Mouse (Mus musculus) erythroblast, embryonic 14.5 days (primary cell): ENCODE data around the gene Ctns. TPM values are rescaled to one million over a fixed set of nuclear protein-coding genes. Genes with fewer than 3 reads are reported as not detected.

Source experiments
- H3K27me3 ChIP-seq: 2 replicates; pipeline ENCODE4 v1.6.1; 2012; ENCODE audit warnings: inconsistent platforms; ENCODE audit not compliant: control insufficient read depth
- H3K36me3 ChIP-seq: 2 replicates; pipeline ENCODE4 v1.6.1; 2012; ENCODE audit warnings: mild to moderate bottlenecking, inconsistent platforms; ENCODE audit not compliant: control insufficient read depth
- H3K4me1 ChIP-seq: 2 replicates; pipeline ENCODE4 v1.6.1; 2012; ENCODE audit warnings: inconsistent platforms; ENCODE audit not compliant: control insufficient read depth
- H3K4me3 ChIP-seq: replicated peaks from 2 replicates; pipeline ENCODE3; 2012; ENCODE audit warnings: moderate library complexity, mild to moderate bottlenecking, inconsistent platforms
- H3K9me3 ChIP-seq: 2 replicates; pipeline ENCODE4 v1.6.1; 2012; ENCODE audit warnings: low read length, inconsistent platforms, mixed read lengths; ENCODE audit not compliant: control insufficient read depth
- GATA1 ChIP-seq: IDR thresholded peaks from 2 replicates; pipeline ENCODE4 v1.6.1; 2012; ENCODE audit warnings: low read length, inconsistent platforms, mixed read lengths
- TAL1 ChIP-seq: IDR thresholded peaks from 3 replicates; pipeline ENCODE4 v1.6.1; 2012; ENCODE audit warnings: low read length, inconsistent platforms, mixed read lengths
- polyA plus RNA-seq: library from polyadenylated mRNA; stranded (reverse); fragments of >175 nt; gene quantifications from 2 replicates; pipeline ENCODE4 v1.2.3, GENCODE M21; 2012

The Ctns gene
- polyA plus RNA-seq, 1 experiment, result 0.35 TPM

DNA sequence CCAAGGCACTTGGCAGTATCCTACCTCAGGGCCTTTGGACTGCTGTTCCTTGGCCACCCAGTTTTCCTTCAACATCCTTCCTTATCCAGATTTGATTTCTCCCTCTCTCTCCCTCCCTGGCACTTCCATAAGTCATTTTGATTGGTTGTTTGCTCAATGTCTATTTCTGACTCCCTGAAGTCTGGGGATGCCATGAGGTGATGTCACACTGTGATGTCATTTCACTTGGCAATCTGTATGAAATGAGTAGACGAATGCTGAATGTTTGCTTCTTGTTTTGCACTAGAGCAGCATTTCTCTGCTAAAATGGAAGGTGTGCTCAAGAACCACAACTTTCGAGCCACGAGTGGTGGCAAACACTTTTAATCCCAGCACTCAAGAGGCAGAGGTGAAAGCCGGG, 37.2 kb downstream of the Ctns start:
- H3K36me3 ChIP-seq, result no peaks in the 10 kb centered on the region
- H3K4me3 ChIP-seq, result no peak overlapping the region
- peaks cover 42% of the 10 kb centered on the region for H3K27me3 ChIP-seq
- peaks cover 4% of the 10 kb centered on the region for H3K4me1 ChIP-seq
- H3K9me3 ChIP-seq, result no peaks in the 10 kb centered on the region
- TF ChIP-seq GATA1 (no peak), TAL1 (no peak)

DNA sequence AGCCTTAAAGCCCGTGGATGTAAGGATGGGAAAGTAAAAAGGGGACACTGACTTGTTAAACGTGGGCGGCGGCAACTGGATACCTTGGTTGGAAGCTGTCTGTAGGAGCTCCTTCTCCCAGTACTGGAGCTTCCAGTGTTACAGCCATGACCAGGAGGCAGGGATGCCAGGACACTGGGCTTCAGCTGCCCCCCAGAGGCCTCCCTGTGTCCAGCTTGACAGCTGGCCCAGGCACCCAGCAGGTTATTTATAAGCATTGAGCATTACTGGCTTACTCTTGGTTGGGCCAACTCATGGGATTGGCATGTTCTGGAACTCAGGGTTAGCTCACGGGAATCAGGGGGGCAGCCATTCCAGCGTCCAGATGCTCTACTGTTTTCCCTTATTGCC, 38.0 kb downstream of the Ctns start:
- H3K4me3 ChIP-seq, result no peak overlapping the region
- peaks cover 4% of the 10 kb centered on the region for H3K4me1 ChIP-seq
- H3K27me3 ChIP-seq, result peaks cover 42% of the 10 kb centered on the region
- TF ChIP-seq GATA1 (no peak), TAL1 (no peak)
- H3K36me3 ChIP-seq, result no peaks in the 10 kb centered on the region
- no peaks in the 10 kb centered on the region for H3K9me3 ChIP-seq

DNA sequence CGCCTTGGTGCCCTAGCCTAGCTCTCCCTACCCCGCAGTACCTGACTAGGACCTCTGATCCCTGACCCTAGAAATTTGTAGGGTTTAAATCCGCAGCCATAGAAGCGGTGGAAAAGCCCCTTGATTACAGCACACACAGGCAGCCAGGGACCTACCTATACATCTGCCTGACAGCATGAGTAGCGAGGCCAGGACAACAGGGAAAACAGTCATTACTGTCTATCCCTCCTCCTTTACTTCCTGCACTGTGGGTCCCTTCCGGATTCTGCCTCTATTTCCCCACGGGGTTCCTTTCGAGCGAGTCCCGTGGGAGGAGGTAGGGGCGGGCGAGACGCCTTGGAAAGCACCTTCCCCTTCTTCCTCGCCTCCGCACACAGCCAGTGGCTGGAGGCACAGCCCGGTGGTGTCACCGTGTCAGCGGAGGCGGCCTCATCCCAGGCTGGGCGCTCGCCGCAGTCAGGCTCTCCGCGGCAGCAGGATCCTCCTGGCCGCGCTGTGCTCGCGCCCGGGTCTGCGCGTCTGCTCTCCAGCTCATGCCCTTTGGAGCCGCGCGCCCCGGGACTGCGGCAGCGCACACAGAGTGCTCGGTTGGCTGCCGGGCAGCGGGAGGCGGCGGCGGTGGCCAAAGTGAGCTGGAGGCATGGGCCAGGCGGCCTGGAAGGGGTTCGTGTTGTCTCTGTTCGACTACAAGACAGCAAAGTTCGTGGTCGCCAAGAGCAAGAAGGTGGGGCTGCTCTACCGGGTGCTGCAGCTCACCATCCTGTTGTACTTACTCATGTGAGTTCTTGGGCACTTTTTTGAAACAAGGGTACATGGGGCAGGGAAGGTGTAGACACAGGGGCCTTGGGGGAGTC, 38.7 kb downstream of the Ctns start, which contains the start of gene P2rx5:
Gene P2rx5 (plus strand): TSS at position 465 of the 854 bp plus-strand sequence.
- TF ChIP-seq GATA1 (no peak), TAL1 (no peak)
- Histone ChIP-seq H3K36me3 (no peaks in the 10 kb centered on the region), H3K27me3 (peaks cover 44% of the 10 kb centered on the region), H3K4me1 (peaks cover 4% of the 10 kb centered on the region), H3K9me3 (no peaks in the 10 kb centered on the region), H3K4me3 (peak within 1 kb of the TSS; percentile 3)

- Histone ChIP-seq H3K4me1 (no peaks in the 10 kb centered on the region), H3K36me3 (no peaks in the 10 kb centered on the region), H3K27me3 (peaks cover 27% of the 10 kb centered on the region), H3K4me3 (no peak overlapping the region), H3K9me3 (no peaks in the 10 kb centered on the region)
- no peak for TF ChIP-seq TAL1
- no peak for TF ChIP-seq GATA1
These were observed 43.8 kb downstream of the Ctns start for GRCm38 (mm10) chr11:73155071-73155470.

GRCm38 (mm10) chr11:73148209-73148608, 50.6 kb downstream of the Ctns start:
- Histone ChIP-seq H3K4me1 (no peaks in the 10 kb centered on the region), H3K36me3 (no peaks in the 10 kb centered on the region), H3K4me3 (no peak overlapping the region), H3K9me3 (no peaks in the 10 kb centered on the region), H3K27me3 (no peaks in the 10 kb centered on the region; the same call in 1 of the 2 replicates)
- TF ChIP-seq TAL1, result no peak
- TF ChIP-seq GATA1, result no peak

GRCm38 (mm10) chr11:73146975-73147365, 51.9 kb downstream of the Ctns start:
- H3K9me3 ChIP-seq, result no peaks in the 10 kb centered on the region

GRCm38 (mm10) chr11:73146026-73146974, 52.5 kb downstream of the Ctns start:
- H3K27me3 ChIP-seq, result no peaks in the 10 kb centered on the region; the same call in 1 of the 2 replicates
- no peak for TF ChIP-seq TAL1
- no peak for TF ChIP-seq GATA1
- H3K9me3 ChIP-seq, result no peaks in the 10 kb centered on the region
- no peaks in the 10 kb centered on the region for H3K36me3 ChIP-seq
- H3K4me3 ChIP-seq, result no peak overlapping the region
- H3K4me1 ChIP-seq, result no peaks in the 10 kb centered on the region

More at GRCm38 (mm10) chr11:73146975-73147365, 51.9 kb downstream of the Ctns start:
- TF ChIP-seq TAL1 (no peak), GATA1 (no peak)
- Histone ChIP-seq H3K27me3 (no peaks in the 10 kb centered on the region; the same call in 1 of the 2 replicates), H3K36me3 (no peaks in the 10 kb centered on the region), H3K4me1 (no peaks in the 10 kb centered on the region), H3K4me3 (no peak overlapping the region)

DNA sequence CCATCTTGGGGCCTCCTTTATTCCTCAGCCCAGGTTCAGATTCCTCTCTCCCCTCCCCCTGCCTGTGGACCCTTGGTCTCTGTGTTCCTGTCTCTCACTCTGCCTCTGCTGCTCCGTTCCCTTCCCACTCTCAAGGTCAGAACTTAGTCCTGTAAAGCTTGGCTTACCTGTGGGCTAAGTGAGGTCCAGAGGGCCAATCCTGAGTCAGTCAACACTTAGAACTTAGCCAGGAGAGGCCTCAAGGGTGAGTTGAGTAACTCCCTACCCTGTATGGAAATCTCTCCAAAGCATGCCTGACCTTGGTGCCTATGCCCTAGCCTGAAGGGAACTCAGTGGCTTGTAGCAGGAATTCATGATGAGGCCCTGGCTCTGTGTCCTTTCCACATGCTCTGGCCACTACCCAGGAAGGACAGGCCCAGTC, 54.6 kb downstream of the Ctns start:
- Histone ChIP-seq H3K27me3 (no peaks in the 10 kb centered on the region; the same call in 1 of the 2 replicates), H3K9me3 (no peaks in the 10 kb centered on the region), H3K4me3 (no peak overlapping the region), H3K36me3 (no peaks in the 10 kb centered on the region), H3K4me1 (no peaks in the 10 kb centered on the region)
- TF ChIP-seq GATA1 (no peak), TAL1 (no peak)
